Mouse (Mus musculus): ENCODE results near the gene Tbca.

The Tbca gene

GRCm38 (mm10) chr13:94788771-94789649 lies at the start of gene Tbca:
Gene Tbca, plus strand, starts transcription at chr13:94788910.
- in situ Hi-C loops (cut with MboI, MseI): no loop called here

GRCm38 (mm10) chr13:94745176-94745575 lies 43.5 kb upstream of the Tbca start:
- in situ Hi-C loops (cut with MboI, MseI): loop anchor here in 1 of 2 experiments (10.0 kb wide), 1 partner anchor 430 kb away; no protein-coding TSS in a partner anchor

- in situ Hi-C loops (cut with MboI, MseI): loop anchor here in 1 of 2 experiments (5.0 kb wide), 1 partner anchor 34 kb away; no protein-coding TSS in a partner anchor
Observed at GRCm38 (mm10) chr13:94765852-94766251, 22.9 kb upstream of the Tbca start.

- in situ Hi-C loops (cut with MboI, MseI): loop anchor here in 1 of 2 experiments (5.0 kb wide), 1 partner anchor 36 kb away; no protein-coding TSS in a partner anchor
Observed at GRCm38 (mm10) chr13:94768460-94769154, 20.1 kb upstream of the Tbca start.

GRCm38 (mm10) chr13:94769155-94769470 lies 19.6 kb upstream of the Tbca start:
- in situ Hi-C loops (cut with MboI, MseI): loop anchor here in 1 of 2 experiments (5.0 kb wide), 1 partner anchor 37 kb away; no protein-coding TSS in a partner anchor

- in situ Hi-C loops (cut with MboI, MseI): no loop called here
Observed at GRCm38 (mm10) chr13:94786866-94787265, 1.8 kb upstream of the Tbca start.

- in situ Hi-C loops (cut with MboI, MseI): no loop called here
Observed at GRCm38 (mm10) chr13:94794689-94795088, 6.0 kb downstream of the Tbca start.

- in situ Hi-C loops (cut with MboI, MseI): no loop called here
Observed at GRCm38 (mm10) chr13:94803480-94804057, 14.9 kb downstream of the Tbca start.

GRCm38 (mm10) chr13:94806315-94807179 lies 17.8 kb downstream of the Tbca start:
- in situ Hi-C loops (cut with MboI, MseI): no loop called here

GRCm38 (mm10) chr13:94808596-94808995 lies 19.9 kb downstream of the Tbca start:
- in situ Hi-C loops (cut with MboI, MseI): no loop called here

- in situ Hi-C loops (cut with MboI, MseI): no loop called here
Observed at GRCm38 (mm10) chr13:94809724-94810123, 21.0 kb downstream of the Tbca start.

GRCm38 (mm10) chr13:94811451-94811850 lies 22.7 kb downstream of the Tbca start:
- in situ Hi-C loops (cut with MboI, MseI): no loop called here

GRCm38 (mm10) chr13:94813770-94814169 lies 25.1 kb downstream of the Tbca start:
- in situ Hi-C loops (cut with MboI, MseI): no loop called here

- in situ Hi-C loops (cut with MboI, MseI): loop anchor here in 1 of 2 experiments (10.0 kb wide), 1 partner anchor 1746 kb away; no protein-coding TSS in a partner anchor
Observed at GRCm38 (mm10) chr13:94820516-94820915, 31.8 kb downstream of the Tbca start.

- in situ Hi-C loops (cut with MboI, MseI): loop anchor here in 1 of 2 experiments (10.0 kb wide), 1 partner anchor 1746 kb away; no protein-coding TSS in a partner anchor
Observed at GRCm38 (mm10) chr13:94820956-94821355, 32.2 kb downstream of the Tbca start.

- in situ Hi-C loops (cut with MboI, MseI): loop anchor here in 1 of 2 experiments (10.0 kb wide), 1 partner anchor 1752 kb away; no protein-coding TSS in a partner anchor
Observed at GRCm38 (mm10) chr13:94826389-94826788, 37.7 kb downstream of the Tbca start.

GRCm38 (mm10) chr13:94826986-94827385 lies 38.3 kb downstream of the Tbca start:
- in situ Hi-C loops (cut with MboI, MseI): loop anchor here in 1 of 2 experiments (10.0 kb wide), 1 partner anchor 1752 kb away; no protein-coding TSS in a partner anchor

GRCm38 (mm10) chr13:94827847-94828246 lies 39.1 kb downstream of the Tbca start:
- in situ Hi-C loops (cut with MboI, MseI): loop anchor here in 1 of 2 experiments (10.0 kb wide), 1 partner anchor 1753 kb away; no protein-coding TSS in a partner anchor

GRCm38 (mm10) chr13:94838047-94838720 lies 49.5 kb downstream of the Tbca start:
- in situ Hi-C loops (cut with MboI, MseI): no loop called here

GRCm38 (mm10) chr13:94838756-94839337 lies 50.1 kb downstream of the Tbca start:
- in situ Hi-C loops (cut with MboI, MseI): no loop called here

Data from T-helper 17 cell (primary cell).